Mouse (Mus musculus) stomach, embryonic 14.5 days (tissue): ENCODE data around the gene Tmub2. TPM values are rescaled to one million over a fixed set of nuclear protein-coding genes. Genes with fewer than 3 reads are reported as not detected.
A peak's percentile ranks its signal among the peaks of the same experiment; 100 is the strongest.

Experiments used
- ATAC-seq: fragments of 200-750 bp; cut with Nextera tagmentation; 2 replicates; pipeline ENCODE4 v1.8.0; 2017; ENCODE audit warnings: low read depth, moderate TSS enrichment; ENCODE audit not compliant: insufficient number of reproducible peaks, insufficient read depth, low FRiP score
- H3K27ac ChIP-seq: fragments of 300-500 bp; sonication (generic); 2 replicates; pipeline ENCODE4 v1.5.1; 2014; ENCODE audit warnings: mild to moderate bottlenecking, low read length, moderate library complexity, mixed read lengths
- H3K27me3 ChIP-seq: fragments of 300-500 bp; sonication (generic); 2 replicates; pipeline ENCODE4 v1.6.1; 2014; ENCODE audit warnings: low read length, control low read depth, mixed read lengths; ENCODE audit not compliant: control insufficient read depth, insufficient read depth
- H3K36me3 ChIP-seq: fragments of 300-500 bp; sonication (generic); 2 replicates; pipeline ENCODE4 v1.6.1; 2014; ENCODE audit warnings: mild to moderate bottlenecking, control low read depth, low read length, moderate library complexity, mixed read lengths; ENCODE audit not compliant: control insufficient read depth, insufficient read depth
- H3K4me1 ChIP-seq: fragments of 300-500 bp; sonication (generic); 2 replicates; pipeline ENCODE4 v1.6.1; 2014; ENCODE audit warnings: low read length, control low read depth, mixed read lengths; ENCODE audit not compliant: control insufficient read depth, insufficient read depth
- H3K4me2 ChIP-seq: fragments of 300-500 bp; sonication (generic); replicated peaks from 2 replicates; pipeline ENCODE4 v1.6.1; 2014; ENCODE audit warnings: low read depth, low read length, control low read depth
- H3K4me3 ChIP-seq: fragments of 300-500 bp; sonication (generic); 2 replicates; pipeline ENCODE4 v1.5.1; 2014; ENCODE audit warnings: low read depth, low read length, control low read depth
- H3K9ac ChIP-seq: fragments of 300-500 bp; sonication (generic); replicated peaks from 2 replicates; pipeline ENCODE4 v1.6.1; 2014; ENCODE audit warnings: low read depth, mild to moderate bottlenecking, control low read depth, low read length, moderate library complexity, mixed read lengths
- H3K9me3 ChIP-seq: fragments of 300-500 bp; sonication (generic); 2 replicates; pipeline ENCODE4 v1.6.1; 2016; ENCODE audit warnings: low read depth, low read length, control low read depth; ENCODE audit not compliant: control insufficient read depth
- WGBS: fragments of 180-500 bp; shearing (Covaris S2); extraction: QIAGEN DNeasy Blood & Tissue Kit; methylation state at CpG from one replicate; pipeline ENCODE4 v1.1.7; 2014; 5-methylcytosine and 5-hydroxymethylcytosine counted together
- polyA plus RNA-seq: library from polyadenylated mRNA; unstranded; fragments of >200 nt; fragmentation: Nextera tagmentation; extraction: Ambion mirVana; gene quantifications from 2 replicates; pipeline ENCODE4 v1.2.1, GENCODE M21; 2014

Tmub2 gene
- polyA plus RNA-seq, 1 experiment from 2014 or later = 53.0 TPM

- 84% methylated on average over 4 of the region's 4 CpGs for WGBS
- Histone ChIP-seq H3K9me3 (no peaks in the 10 kb centered on the region), H3K27ac (no peak overlapping the region), H3K36me3 (no peaks in the 10 kb centered on the region), H3K4me2 (no peak overlapping the region), H3K4me1 (peaks cover 26% of the 10 kb centered on the region; the same call in 1 of the 2 replicates), H3K27me3 (no peaks in the 10 kb centered on the region), H3K9ac (no peak overlapping the region), H3K4me3 (no peak overlapping the region)
- ATAC-seq = no peak
Observed at GRCm38 (mm10) chr11:102246871-102247270, 37.9 kb upstream of the Tmub2 start.

- Histone ChIP-seq H3K27ac (peak within 1 kb of the TSS; percentile 30; the same call in 1 of the 2 replicates), H3K27me3 (no peaks in the 10 kb centered on the region)
- under 1% methylated on average over 41 of the region's 41 CpGs for WGBS
Observed at GRCm38 (mm10) chr11:102248630-102249230, 36.0 kb upstream of the Tmub2 start, which contains the start of gene BC030867. TSS of gene BC030867 (plus strand) at chr11:102248882.

GRCm38 (mm10) chr11:102249351-102250090 is 35.2 kb upstream of the Tmub2 start:
- ATAC-seq = no peak
- peak overlapping the region; percentile 81 for H3K4me2 ChIP-seq
- H3K4me1 ChIP-seq = peaks cover 24% of the 10 kb centered on the region; the same call in 1 of the 2 replicates
- no peaks in the 10 kb centered on the region for H3K27me3 ChIP-seq
- H3K27ac ChIP-seq = no peak overlapping the region
- H3K9ac ChIP-seq = peak overlapping the region; percentile 67; the same call in 1 of the 2 replicates
- WGBS = 10% methylated on average over 9 of the region's 9 CpGs
- no peaks in the 10 kb centered on the region for H3K9me3 ChIP-seq
- peak overlapping the region; percentile 75 for H3K4me3 ChIP-seq
- peaks cover 5% of the 10 kb centered on the region; the same call in 1 of the 2 replicates for H3K36me3 ChIP-seq

More at GRCm38 (mm10) chr11:102248630-102249230, 36.0 kb upstream of the Tmub2 start, which contains the start of gene BC030867:
- H3K9ac ChIP-seq = peak within 1 kb of the TSS; percentile 67; the same call in 1 of the 2 replicates
- H3K4me3 ChIP-seq = peak within 1 kb of the TSS; percentile 75
- ATAC-seq = peak; percentile 39; the same call in 1 of the 2 replicates
- H3K9me3 ChIP-seq = no peaks in the 10 kb centered on the region
- H3K4me2 ChIP-seq = peak within 1 kb of the TSS; percentile 81
- H3K4me1 ChIP-seq = peaks cover 26% of the 10 kb centered on the region; the same call in 1 of the 2 replicates
- peaks cover 4% of the 10 kb centered on the region; the same call in 1 of the 2 replicates for H3K36me3 ChIP-seq

GRCm38 (mm10) chr11:102257514-102257913 is 27.2 kb upstream of the Tmub2 start:
- ATAC-seq = no peak
- Histone ChIP-seq H3K4me1 (no peaks in the 10 kb centered on the region), H3K9me3 (no peaks in the 10 kb centered on the region), H3K27ac (no peak overlapping the region), H3K27me3 (no peaks in the 10 kb centered on the region), H3K9ac (no peak overlapping the region), H3K4me3 (no peak overlapping the region), H3K36me3 (peaks cover 25% of the 10 kb centered on the region), H3K4me2 (no peak overlapping the region)
- 50% methylated on average over 9 of the region's 9 CpGs for WGBS

GRCm38 (mm10) chr11:102258095-102258494 is 26.6 kb upstream of the Tmub2 start:
- no peak overlapping the region for H3K4me3 ChIP-seq
- no peaks in the 10 kb centered on the region for H3K27me3 ChIP-seq
- no peak overlapping the region for H3K9ac ChIP-seq
- H3K9me3 ChIP-seq = no peaks in the 10 kb centered on the region
- ATAC-seq = no peak
- no peaks in the 10 kb centered on the region for H3K4me1 ChIP-seq
- H3K4me2 ChIP-seq = no peak overlapping the region
- WGBS = 77% methylated on average over 6 of the region's 6 CpGs
- H3K27ac ChIP-seq = no peak overlapping the region
- H3K36me3 ChIP-seq = peaks cover 27% of the 10 kb centered on the region

GRCm38 (mm10) chr11:102258521-102258920 is 26.2 kb upstream of the Tmub2 start:
- H3K4me1 ChIP-seq = no peaks in the 10 kb centered on the region
- 84% methylated on average over 3 of the region's 3 CpGs for WGBS
- H3K27ac ChIP-seq = no peak overlapping the region
- peaks cover 27% of the 10 kb centered on the region for H3K36me3 ChIP-seq
- no peak for ATAC-seq
- H3K9ac ChIP-seq = no peak overlapping the region
- no peak overlapping the region for H3K4me2 ChIP-seq
- no peaks in the 10 kb centered on the region for H3K9me3 ChIP-seq
- H3K27me3 ChIP-seq = no peaks in the 10 kb centered on the region
- H3K4me3 ChIP-seq = no peak overlapping the region

- Histone ChIP-seq H3K27ac (no peak overlapping the region), H3K36me3 (peaks cover 12% of the 10 kb centered on the region), H3K27me3 (no peaks in the 10 kb centered on the region), H3K9me3 (no peaks in the 10 kb centered on the region), H3K4me1 (no peaks in the 10 kb centered on the region; the same call in 1 of the 2 replicates), H3K4me2 (no peak overlapping the region), H3K4me3 (no peak overlapping the region), H3K9ac (no peak overlapping the region)
- no peak for ATAC-seq
- WGBS = 89% methylated on average over 7 of the region's 7 CpGs
Observed at GRCm38 (mm10) chr11:102263211-102263610, 21.5 kb upstream of the Tmub2 start.

GRCm38 (mm10) chr11:102265816-102266215 is 18.9 kb upstream of the Tmub2 start:
- Histone ChIP-seq H3K4me3 (no peak overlapping the region), H3K36me3 (peaks cover 9% of the 10 kb centered on the region), H3K4me1 (no peaks in the 10 kb centered on the region; the same call in 1 of the 2 replicates), H3K27me3 (no peaks in the 10 kb centered on the region), H3K27ac (no peak overlapping the region), H3K9ac (no peak overlapping the region), H3K4me2 (no peak overlapping the region), H3K9me3 (no peaks in the 10 kb centered on the region)
- no peak for ATAC-seq
- 63% methylated on average over 14 of the region's 14 CpGs for WGBS
